Mouse (Mus musculus) bone marrow macrophage, adult 2 months (primary cell): Measurements from ENCODE around the gene Zfp704.

ENCODE experiments used
- CTCF ChIP-seq: IDR thresholded peaks from 2 replicates; pipeline ENCODE4 v1.5.1; 2012; ENCODE audit warnings: low read depth, mild to moderate bottlenecking, low read length, moderate library complexity
- POLR2A ChIP-seq: IDR thresholded peaks from 2 replicates; pipeline ENCODE4 v1.6.1; 2012; ENCODE audit warnings: mild to moderate bottlenecking, low read depth, low read length, borderline replicate concordance

GRCm38 (mm10) chr3:9512199-9512598 lies 97.7 kb downstream of the Zfp704 start:
- no peak for TF ChIP-seq POLR2A
- TF ChIP-seq CTCF, result no peak
